Mouse (Mus musculus) adrenal gland, postnatal 0 days (tissue): ENCODE data around the gene Oaz3. TPM values are rescaled to one million over a fixed set of nuclear protein-coding genes. Genes with fewer than 3 reads are reported as not detected.

Experiments
- polyA plus RNA-seq: library from polyadenylated mRNA; unstranded; fragments of >200 nt; fragmentation: Nextera tagmentation; extraction: Ambion mirVana; gene quantifications from 2 replicates; pipeline ENCODE4 v1.2.1, GENCODE M21; 2015

Gene Oaz3
- 0.32 and 0.33 TPM in 2 replicates for polyA plus RNA-seq

GRCm38 (mm10) chr3:94443597-94443964 is at the start of gene Oaz3:
TSS of gene Oaz3 (minus strand) at chr3:94443915.

DNA sequence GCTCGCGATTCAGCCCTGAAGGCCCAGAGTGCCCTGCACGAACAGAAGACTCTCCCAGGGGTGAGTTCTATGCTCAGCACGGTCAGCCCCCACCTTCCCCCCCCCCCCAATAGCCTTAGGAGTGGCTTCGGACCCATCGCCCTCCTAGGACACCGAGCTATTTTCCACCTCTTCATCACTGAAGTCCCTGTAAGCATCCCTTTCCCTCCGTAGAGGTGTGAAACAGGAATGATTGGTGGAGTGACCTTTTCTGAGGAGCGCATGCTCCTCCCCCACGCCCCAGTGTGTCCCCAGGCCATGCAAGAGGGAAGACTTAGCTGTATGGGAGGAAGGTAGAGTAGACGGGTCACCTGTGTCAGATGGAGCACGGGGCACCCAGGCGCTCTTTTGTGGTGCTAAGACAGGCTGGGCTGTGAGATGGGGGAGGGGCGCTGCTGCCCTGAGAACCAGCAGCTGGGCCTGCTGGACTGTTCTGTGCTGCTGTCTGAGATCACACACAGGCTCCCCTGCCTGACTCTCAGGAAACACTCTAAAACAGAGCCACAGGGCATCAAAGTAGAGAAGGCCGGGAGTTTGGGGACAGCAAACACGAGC is 36.7 kb upstream of the Oaz3 start, which contains the start of gene Riiad1:
Gene Riiad1, minus strand, starts transcription at position 51 of the 594 bp plus-strand sequence.

GRCm38 (mm10) chr3:94477981-94478422 is 34.3 kb upstream of the Oaz3 start, which contains the start of gene Celf3:
TSS of gene Celf3 (plus strand) at chr3:94478295.

DNA sequence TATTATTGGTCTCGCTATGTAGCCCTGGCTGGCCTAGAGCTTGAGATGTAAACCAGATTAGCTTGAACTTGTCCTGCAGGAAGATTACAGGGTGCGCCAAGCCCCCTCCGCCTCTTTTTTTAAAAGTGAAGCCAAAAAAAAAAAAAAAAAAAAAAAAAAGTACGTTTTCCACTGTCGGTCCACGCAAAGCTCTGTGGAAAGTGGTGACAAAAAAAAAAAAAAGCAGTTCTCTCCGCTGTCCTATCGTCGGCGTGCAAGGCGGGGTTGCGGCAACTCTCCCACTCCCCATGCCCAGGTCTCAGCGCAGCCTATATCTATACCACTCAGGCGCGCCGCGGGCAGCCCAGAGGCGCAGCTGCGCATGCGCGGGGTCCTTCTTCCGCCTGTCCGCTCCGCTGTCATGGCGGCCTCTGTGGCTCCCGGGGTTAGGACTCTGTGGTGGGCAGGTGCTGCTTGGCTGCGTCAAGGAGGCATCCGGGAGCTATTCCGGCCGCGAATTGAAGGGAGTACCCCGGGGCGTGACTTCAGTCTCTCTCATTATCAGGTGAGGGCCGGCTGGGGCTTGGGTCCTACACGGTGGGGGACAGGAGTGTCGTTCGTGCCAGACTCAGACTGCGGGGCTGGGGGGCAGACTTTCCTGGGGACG is 641 bp downstream of the Oaz3 start, which contains the start of gene Mrpl9:
Gene Mrpl9, plus strand, starts transcription at position 368 of the 646 bp plus-strand sequence.

GRCm38 (mm10) chr3:94413031-94413679 is 30.6 kb downstream of the Oaz3 start, which contains the start of gene Tdrkh:
TSS of gene Tdrkh (plus strand) at chr3:94413273.

DNA sequence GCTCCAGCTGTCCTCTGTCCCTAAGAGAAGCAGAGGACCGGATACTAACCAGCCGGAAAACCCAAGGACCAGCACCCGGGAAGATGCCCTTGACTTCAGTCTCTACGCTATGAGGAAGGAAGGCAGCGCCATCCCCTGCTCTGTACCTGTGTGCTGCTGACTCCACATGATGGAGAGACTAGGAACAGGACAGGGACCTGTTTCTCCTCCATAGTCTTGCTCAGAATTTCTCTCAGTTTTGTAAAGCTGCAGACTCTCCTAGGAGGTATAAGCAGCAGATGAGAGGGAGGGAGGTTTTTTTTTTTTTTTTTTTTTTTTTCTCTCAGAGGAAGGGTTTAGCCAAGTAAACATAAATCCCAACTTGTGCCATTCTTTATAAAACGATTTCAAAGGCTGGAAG is 45.5 kb downstream of the Oaz3 start, which contains the start of gene Lingo4:
Gene Lingo4, plus strand, starts transcription at position 301 of the 400 bp plus-strand sequence.

Other genes with a start within 250 kb of the Oaz3 start
- not detected in 2 replicates for gene Gm5286, start 247.2 kb downstream of the Oaz3 start, polyA plus RNA-seq
- not detected in 2 replicates for gene Gm4778, start 179.9 kb downstream of the Oaz3 start, polyA plus RNA-seq
- gene Them4, start 133.8 kb downstream of the Oaz3 start, polyA plus RNA-seq, result 15.5 and 24.3 TPM in 2 replicates
- not detected in 2 replicates for gene Them5, start 101.8 kb downstream of the Oaz3 start, polyA plus RNA-seq
- 1.7 and 2.2 TPM in 2 replicates for gene C2cd4d, start 81.5 kb downstream of the Oaz3 start, polyA plus RNA-seq
- gene Rorc, start 71.1 kb downstream of the Oaz3 start, polyA plus RNA-seq, result 4.4 and 5.9 TPM in 2 replicates
- 0.14 and 0.57 TPM in 2 replicates for gene Lingo4, start 45.4 kb downstream of the Oaz3 start, polyA plus RNA-seq
- gene Tdrkh, start 30.6 kb downstream of the Oaz3 start, polyA plus RNA-seq, result 11.8 and 17.9 TPM in 2 replicates
- 68.0 and 70.0 TPM in 2 replicates for gene Mrpl9, start 597 bp downstream of the Oaz3 start, polyA plus RNA-seq
- gene Celf3, start 34.4 kb upstream of the Oaz3 start, polyA plus RNA-seq, result 62.1 and 70.2 TPM in 2 replicates
- 37.1 and 41.1 TPM in 2 replicates for gene Riiad1, start 36.4 kb upstream of the Oaz3 start, polyA plus RNA-seq
- gene Snx27, start 138.8 kb upstream of the Oaz3 start, polyA plus RNA-seq, result 18.4 and 26.9 TPM in 2 replicates
- gene Gm10972, start 199.2 kb upstream of the Oaz3 start, polyA plus RNA-seq, result not detected in 2 replicates
- gene Tuft1, start 215.0 kb upstream of the Oaz3 start, polyA plus RNA-seq, result 6.9 and 13.2 TPM in 2 replicates
- gene Selenbp2, start 249.6 kb upstream of the Oaz3 start, polyA plus RNA-seq, result 0.58 and 1.4 TPM in 2 replicates